Mouse (Mus musculus): ENCODE measurements at regions not wholly inside any gene's neighbourhood (a gene's known extent, or its start where the extent isn't known, plus 50 kb on each side); places are given as distances from the start of the nearest gene placed in this dataset.

DNA sequence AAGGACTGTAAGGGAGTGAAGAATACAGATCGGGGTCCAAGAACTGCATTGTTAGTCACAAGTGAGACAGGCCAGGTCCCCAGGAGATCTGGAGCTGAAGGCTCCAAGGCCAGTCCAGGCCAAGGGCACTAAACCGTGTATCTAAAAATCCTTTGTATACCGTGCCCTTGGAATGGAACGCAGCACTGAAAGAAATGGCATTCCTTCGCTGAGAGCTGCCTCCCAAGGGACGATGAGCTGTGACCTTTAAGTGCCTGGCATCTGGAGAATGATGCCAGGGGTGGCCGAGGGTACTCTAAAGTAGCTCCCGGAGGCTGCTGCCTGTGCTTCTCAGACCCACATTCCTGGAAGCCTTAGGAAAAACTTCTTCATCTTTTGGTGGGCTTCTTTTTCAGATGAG is 76.0 kb upstream of the Pkn2 start:
- H3K4me1 ChIP-seq (ENCODE audit: insufficient read depth), result no peaks in the 10 kb centered on the region
- TF ChIP-seq EP300 (IDR thresholded peaks at IDR 0.05; ENCODE audit: low read depth) (no peak), CTCF (IDR thresholded peaks at IDR 0.05; ENCODE audit: low read depth) (no peak)
- WGBS (ENCODE audit: insufficient replicate concordance), result 81% methylated on average over 8 of the region's 8 CpGs
- ATAC-seq (no peak), DNase-seq (no peak)
- H3K4me2 ChIP-seq (ENCODE audit: low read depth, low read length), result no peak overlapping the region
- H3K27me3 ChIP-seq (ENCODE audit: insufficient read depth, low read length), result no peaks in the 10 kb centered on the region
- H3K9ac ChIP-seq (replicated peaks), result no peak overlapping the region
- no peak overlapping the region for H3K4me3 ChIP-seq (ENCODE audit: low read depth, low read length)
- H3K27ac ChIP-seq (ENCODE audit: low read depth), result no peak overlapping the region
- no peaks in the 10 kb centered on the region for H3K9me3 ChIP-seq (ENCODE audit: low read length)
- no peaks in the 10 kb centered on the region for H3K36me3 ChIP-seq (replicated peaks; ENCODE audit: insufficient read depth, low read length)

DNA sequence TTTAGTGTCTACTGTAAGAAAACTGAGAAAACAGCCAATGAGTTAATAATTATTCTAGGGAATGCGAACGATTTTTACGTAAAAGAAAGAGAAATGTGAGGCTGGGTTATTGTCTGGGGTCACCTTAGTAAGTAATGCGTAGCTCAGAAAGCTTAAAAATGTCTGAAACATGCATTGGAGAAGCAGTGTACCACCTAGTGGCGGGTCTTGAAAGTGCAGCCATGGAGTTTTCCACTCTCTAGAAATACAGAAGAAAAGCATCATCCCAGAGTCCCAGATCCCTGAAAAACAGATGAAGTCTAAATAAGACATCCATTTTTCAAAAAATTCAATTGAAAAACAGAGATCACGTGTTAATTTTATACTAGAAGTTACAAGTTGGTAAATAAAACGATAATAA is 67.0 kb upstream of the Pkn2 start:
- TF ChIP-seq EP300 (IDR thresholded peaks at IDR 0.05; ENCODE audit: low read depth) (no peak), CTCF (IDR thresholded peaks at IDR 0.05; ENCODE audit: low read depth) (peak; percentile 88)
- no peak overlapping the region for H3K4me3 ChIP-seq (ENCODE audit: low read depth, low read length)
- H3K36me3 ChIP-seq (replicated peaks; ENCODE audit: insufficient read depth, low read length), result no peaks in the 10 kb centered on the region
- 28% methylated on average over 7 of the region's 7 CpGs for WGBS (ENCODE audit: insufficient replicate concordance)
- no peak overlapping the region for H3K4me2 ChIP-seq (ENCODE audit: low read depth, low read length)
- no peaks in the 10 kb centered on the region for H3K27me3 ChIP-seq (ENCODE audit: insufficient read depth, low read length)
- ATAC-seq (no peak), DNase-seq (peak; percentile 74)
- H3K9ac ChIP-seq (replicated peaks), result no peak overlapping the region
- no peak overlapping the region for H3K27ac ChIP-seq (ENCODE audit: low read depth)
- no peaks in the 10 kb centered on the region for H3K4me1 ChIP-seq (ENCODE audit: insufficient read depth)
- H3K9me3 ChIP-seq (ENCODE audit: low read length), result no peaks in the 10 kb centered on the region

DNA sequence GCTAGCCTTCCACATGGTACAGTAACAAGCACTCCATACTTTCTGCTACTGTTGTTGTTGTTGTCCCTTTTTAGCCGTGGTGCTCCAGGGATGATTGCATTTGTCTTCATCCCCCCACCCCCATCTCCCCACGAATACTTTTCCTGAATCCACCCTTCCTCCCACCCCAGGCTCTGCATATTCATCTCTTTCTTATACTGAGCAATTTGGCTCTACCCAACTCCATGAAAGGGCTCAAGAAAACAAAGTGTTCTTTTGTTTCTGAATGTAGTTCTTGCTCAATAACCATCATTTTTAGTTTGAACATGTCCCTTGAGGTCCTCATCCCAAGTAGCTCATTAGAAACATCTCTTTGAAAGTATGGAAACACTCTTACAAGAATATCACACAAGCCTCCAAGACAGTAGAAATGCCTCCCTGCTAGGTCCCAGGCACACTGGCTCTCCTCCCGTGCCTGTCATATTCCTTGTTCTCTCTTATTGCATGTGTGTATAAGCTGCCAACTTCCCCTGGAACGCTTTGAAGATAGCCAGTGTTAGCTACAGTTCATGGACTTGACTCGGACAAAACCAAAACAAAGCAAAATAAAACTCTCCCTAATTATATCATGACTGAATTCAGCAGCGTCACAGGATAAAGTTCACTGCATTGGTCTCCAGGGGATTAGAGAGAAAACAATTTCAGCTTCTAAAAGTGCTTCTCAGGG is 59.7 kb upstream of the Pkn2 start:
- no peak overlapping the region for H3K9ac ChIP-seq (replicated peaks)
- no peak for DNase-seq
- H3K4me2 ChIP-seq (ENCODE audit: low read depth, low read length), result no peak overlapping the region
- no peaks in the 10 kb centered on the region for H3K9me3 ChIP-seq (ENCODE audit: low read length)
- no peak overlapping the region for H3K4me3 ChIP-seq (ENCODE audit: low read depth, low read length)
- ATAC-seq, result no peak
- no peaks in the 10 kb centered on the region for H3K36me3 ChIP-seq (replicated peaks; ENCODE audit: insufficient read depth, low read length)
- no peak overlapping the region for H3K27ac ChIP-seq (ENCODE audit: low read depth)
- TF ChIP-seq CTCF (IDR thresholded peaks at IDR 0.05; ENCODE audit: low read depth) (no peak), EP300 (IDR thresholded peaks at IDR 0.05; ENCODE audit: low read depth) (no peak)
- no peaks in the 10 kb centered on the region for H3K4me1 ChIP-seq (ENCODE audit: insufficient read depth)
- WGBS (ENCODE audit: insufficient replicate concordance), result 65% methylated on average over 6 of the region's 6 CpGs
- H3K27me3 ChIP-seq (ENCODE audit: insufficient read depth, low read length), result no peaks in the 10 kb centered on the region

DNA sequence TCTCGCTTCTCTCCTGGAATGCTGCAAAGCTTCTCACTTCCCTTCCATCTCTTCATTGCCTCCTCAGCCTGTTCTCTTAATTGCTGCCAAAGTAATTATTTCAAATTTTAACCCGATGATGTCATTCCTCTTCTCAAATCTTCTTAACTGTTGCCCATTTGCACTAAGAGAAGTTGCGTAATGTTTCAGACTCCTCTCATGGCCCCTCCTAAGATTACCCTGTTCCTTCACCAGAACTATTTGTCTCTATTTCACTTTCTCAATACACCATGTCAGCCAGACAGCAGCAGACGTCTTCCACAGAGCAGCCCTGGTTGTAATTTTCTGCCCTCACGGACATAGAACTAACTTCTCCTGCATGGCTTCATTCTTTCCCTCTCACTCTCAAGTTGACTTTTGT is 59.1 kb upstream of the Pkn2 start:
- Histone ChIP-seq H3K4me3 (ENCODE audit: low read depth, low read length) (no peak overlapping the region), H3K27me3 (ENCODE audit: insufficient read depth, low read length) (no peaks in the 10 kb centered on the region)

DNA sequence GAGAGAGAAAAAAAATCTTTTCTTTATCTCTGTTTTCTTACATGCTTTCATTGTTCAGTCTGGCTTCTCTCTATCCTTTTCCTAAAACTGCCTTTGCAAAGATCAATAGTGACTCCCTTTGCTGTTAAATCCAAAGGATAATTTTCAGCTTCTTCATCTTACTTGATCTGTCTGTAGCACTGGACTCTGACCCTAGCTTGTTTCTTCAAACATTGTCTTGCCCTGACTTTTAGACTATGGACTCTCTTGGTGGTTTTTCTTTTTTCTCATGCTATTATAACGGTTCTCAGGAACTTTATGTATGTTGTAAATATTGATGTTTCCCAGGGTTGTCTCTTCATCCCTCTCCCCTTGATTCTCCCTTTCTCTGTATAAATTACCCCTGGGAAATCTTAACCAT is 58.0 kb upstream of the Pkn2 start:
- H3K36me3 ChIP-seq (replicated peaks; ENCODE audit: insufficient read depth, low read length), result no peaks in the 10 kb centered on the region
- 64% methylated on average over 1 of the region's 1 CpGs for WGBS (ENCODE audit: insufficient replicate concordance)
- no peak for ATAC-seq

More for the DNA sequence above, 59.1 kb upstream of the Pkn2 start:
- Histone ChIP-seq H3K9ac (replicated peaks) (no peak overlapping the region), H3K36me3 (replicated peaks; ENCODE audit: insufficient read depth, low read length) (no peaks in the 10 kb centered on the region), H3K27ac (ENCODE audit: low read depth) (no peak overlapping the region), H3K4me1 (ENCODE audit: insufficient read depth) (no peaks in the 10 kb centered on the region), H3K9me3 (ENCODE audit: low read length) (no peaks in the 10 kb centered on the region), H3K4me2 (ENCODE audit: low read depth, low read length) (no peak overlapping the region)
- WGBS (ENCODE audit: insufficient replicate concordance), result 72% methylated on average over 5 of the region's 5 CpGs
- ATAC-seq (no peak), DNase-seq (no peak)
- no peak for TF ChIP-seq CTCF (IDR thresholded peaks at IDR 0.05; ENCODE audit: low read depth)
- TF ChIP-seq EP300 (IDR thresholded peaks at IDR 0.05; ENCODE audit: low read depth), result no peak

DNA sequence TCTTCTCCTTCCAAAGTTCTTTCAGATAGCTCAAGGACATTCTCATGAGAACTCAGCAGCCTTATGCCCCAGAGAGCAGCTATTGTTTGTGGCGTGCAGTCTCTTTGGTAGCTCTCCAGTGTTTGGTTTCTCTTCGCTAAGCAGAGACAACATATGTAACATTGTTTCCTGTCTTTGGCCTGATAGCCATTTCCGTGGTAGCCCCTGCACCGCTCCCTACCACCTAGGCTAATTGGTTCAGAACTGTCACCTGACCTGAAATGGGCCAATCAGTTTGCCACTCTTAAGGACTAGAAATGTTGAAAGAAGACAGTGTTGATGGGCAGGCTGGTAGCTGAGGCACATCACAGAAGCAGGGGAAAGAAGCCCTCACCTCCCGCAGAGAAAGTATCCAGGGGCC is 54.1 kb upstream of the Pkn2 start:
- H3K9me3 ChIP-seq (ENCODE audit: low read length), result no peaks in the 10 kb centered on the region
- WGBS (ENCODE audit: insufficient replicate concordance), result 37% methylated on average over 5 of the region's 5 CpGs
- no peaks in the 10 kb centered on the region for H3K36me3 ChIP-seq (replicated peaks; ENCODE audit: insufficient read depth, low read length)
- no peak overlapping the region for H3K27ac ChIP-seq (ENCODE audit: low read depth)
- DNase-seq (no peak), ATAC-seq (peak; percentile 64)
- no peaks in the 10 kb centered on the region for H3K4me1 ChIP-seq (ENCODE audit: insufficient read depth)
- no peak overlapping the region for H3K9ac ChIP-seq (replicated peaks)
- H3K27me3 ChIP-seq (ENCODE audit: insufficient read depth, low read length), result no peaks in the 10 kb centered on the region
- no peak for TF ChIP-seq CTCF (IDR thresholded peaks at IDR 0.05; ENCODE audit: low read depth)
- no peak for TF ChIP-seq EP300 (IDR thresholded peaks at IDR 0.05; ENCODE audit: low read depth)
- no peak overlapping the region for H3K4me3 ChIP-seq (ENCODE audit: low read depth, low read length)
- peak overlapping the region; percentile 2; the same call in 1 of the 2 replicates for H3K4me2 ChIP-seq (ENCODE audit: low read depth, low read length)

More for the DNA sequence above, 58.0 kb upstream of the Pkn2 start:
- H3K27me3 ChIP-seq (ENCODE audit: insufficient read depth, low read length), result no peaks in the 10 kb centered on the region
- H3K4me1 ChIP-seq (ENCODE audit: insufficient read depth), result no peaks in the 10 kb centered on the region
- no peak overlapping the region for H3K4me2 ChIP-seq (ENCODE audit: low read depth, low read length)
- no peak overlapping the region for H3K9ac ChIP-seq (replicated peaks)
- no peak for DNase-seq
- H3K27ac ChIP-seq (ENCODE audit: low read depth), result no peak overlapping the region
- no peak for TF ChIP-seq CTCF (IDR thresholded peaks at IDR 0.05; ENCODE audit: low read depth)
- no peaks in the 10 kb centered on the region for H3K9me3 ChIP-seq (ENCODE audit: low read length)
- no peak overlapping the region for H3K4me3 ChIP-seq (ENCODE audit: low read depth, low read length)

Measured in liver, postnatal 0 days (tissue).